Mouse (Mus musculus): ENCODE data around the gene Stra8.

The Stra8 gene

DNA sequence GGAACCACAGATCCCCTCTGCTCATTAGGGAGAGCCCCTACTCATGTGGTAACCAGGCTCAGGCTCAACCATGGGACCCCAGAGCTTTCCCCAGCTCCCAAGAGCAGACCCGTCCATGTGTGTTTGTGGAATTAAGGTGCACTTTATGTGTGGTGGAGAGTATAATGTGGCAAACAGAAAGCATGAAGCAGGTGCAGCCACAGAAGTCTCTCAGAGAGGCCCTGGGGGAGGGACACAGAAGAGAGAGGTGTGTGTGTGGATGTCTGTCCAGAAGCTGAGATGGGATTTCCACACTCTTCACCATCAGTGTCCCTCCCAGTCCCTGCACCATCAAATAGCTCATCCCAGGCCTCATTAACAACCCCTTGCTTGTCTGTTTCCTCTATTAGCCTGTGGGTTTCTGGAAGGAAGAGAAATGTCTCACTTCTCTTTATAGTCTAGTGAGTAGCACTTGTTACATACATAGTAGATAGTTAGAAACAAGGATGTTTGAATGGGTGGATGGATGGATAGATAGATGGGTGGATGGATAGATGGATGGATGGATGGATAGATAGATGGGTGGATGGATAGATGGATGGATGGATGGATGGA, 26.6 kb downstream of the Stra8 start:
- DNase-seq, result no peak

DNA sequence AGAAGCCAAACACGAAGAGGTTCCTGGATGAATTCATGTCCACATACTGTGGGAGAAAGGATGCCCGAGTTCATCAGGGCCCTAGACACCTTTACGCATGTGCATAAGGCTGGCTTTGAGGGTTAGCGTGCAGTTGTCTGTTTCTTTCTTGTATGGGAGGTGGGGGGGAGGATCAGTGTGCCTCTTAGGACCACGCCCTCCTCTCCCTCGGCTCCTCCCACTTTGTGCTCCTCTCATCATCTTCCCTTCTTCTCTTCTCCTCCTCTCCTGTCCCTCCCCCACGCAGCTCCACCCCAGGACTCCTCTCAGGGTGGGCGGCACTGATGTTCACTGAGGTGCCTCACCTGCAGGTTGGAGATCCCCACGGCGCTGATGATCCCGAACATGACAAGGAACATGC, 28.5 kb downstream of the Stra8 start:
- DNase-seq, result no peak

DNA sequence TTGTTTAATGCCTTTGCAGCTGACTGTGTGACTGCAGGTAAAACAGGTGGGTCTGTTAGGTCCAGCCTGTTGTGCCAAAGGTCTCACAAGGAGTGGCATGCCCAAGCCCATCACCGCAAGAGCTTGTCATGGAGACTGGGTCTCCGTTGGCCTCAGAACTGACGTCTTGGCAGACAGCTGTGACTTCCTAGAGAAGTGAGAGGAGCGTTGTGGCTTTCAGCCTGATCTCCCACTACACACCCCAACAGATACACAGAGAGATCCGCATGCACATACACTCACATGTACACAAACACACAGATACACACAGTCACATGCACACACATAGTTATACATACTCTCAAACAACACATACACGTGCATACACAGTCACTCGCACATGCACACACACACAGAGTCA, 31.6 kb downstream of the Stra8 start:
- no peak for DNase-seq

DNA sequence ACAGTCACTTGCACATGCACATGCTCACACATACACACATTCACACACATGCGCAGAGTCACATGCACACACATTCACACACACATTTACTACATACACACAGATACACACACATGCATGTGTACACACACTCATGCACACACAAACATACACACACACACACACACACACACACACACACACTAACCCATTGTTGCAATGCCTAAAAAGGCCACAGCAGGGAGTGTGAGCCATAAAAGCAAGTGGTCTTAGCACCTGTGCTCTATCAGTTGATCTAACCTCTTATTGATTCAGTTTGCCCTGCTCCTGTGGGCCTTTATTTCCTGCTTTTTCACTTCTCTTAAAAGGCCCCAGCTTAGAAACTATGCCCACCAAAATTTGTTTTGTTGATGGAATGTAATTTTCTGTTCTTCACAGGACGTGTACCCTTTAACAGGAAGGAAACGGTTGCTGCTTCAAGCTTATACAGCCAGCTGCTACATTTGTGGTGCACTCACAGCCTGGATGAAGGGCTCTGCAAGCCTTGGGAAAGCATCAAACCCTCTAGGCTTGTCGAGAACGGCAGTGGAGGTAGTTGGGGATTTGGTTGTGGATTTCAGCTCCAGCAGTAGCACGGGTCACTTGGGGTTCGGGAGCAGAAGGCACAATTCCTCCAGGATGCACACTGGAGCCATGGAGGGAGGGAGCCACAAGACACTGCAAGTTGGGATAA, 32.1 kb downstream of the Stra8 start:
- DNase-seq, result no peak

DNA sequence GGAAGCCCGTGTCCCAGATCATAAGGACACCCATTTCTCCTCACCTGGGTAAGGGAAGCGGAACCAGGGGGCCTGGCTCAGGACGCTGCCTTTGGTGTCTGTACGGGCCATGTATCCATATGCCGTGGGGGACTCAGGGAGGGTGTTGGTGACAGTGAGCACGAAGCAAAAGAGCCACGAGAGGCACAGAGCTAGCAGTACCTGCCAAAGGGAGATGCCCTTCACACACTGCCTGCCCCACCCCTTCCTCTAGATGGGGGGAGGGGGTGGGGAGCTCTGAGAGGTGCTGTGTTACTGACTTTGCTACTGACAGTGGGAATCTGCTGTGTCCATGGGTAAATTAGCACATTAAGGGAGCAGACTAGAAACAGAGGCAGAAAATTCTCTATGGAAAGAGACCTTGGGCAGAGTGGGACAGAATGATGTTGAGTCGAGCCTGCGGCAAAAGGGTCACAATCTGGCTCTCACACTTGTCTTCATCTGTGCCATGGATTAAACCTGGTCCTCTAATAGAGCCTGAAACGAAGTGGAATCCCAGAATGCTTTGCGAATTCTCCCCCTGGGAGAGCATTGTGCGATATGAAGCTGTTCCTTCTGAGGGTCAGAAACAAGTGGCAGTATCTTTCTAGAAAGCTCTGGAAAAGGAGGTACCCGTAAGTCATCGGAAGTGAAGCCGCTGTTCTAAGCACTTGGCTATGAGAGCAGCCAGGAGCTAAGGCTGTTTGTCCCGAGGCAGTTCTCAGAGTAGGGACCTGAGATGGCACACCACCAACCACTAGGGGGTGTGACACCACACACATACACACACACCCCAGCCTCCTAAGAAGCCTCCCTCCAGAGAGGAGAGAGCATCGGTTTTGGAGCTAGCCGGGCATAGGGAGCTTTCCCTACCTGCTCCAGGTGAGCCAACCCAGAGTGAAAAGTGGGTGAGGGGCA, 35.2 kb downstream of the Stra8 start:
- DNase-seq, result peak; percentile 39

DNA sequence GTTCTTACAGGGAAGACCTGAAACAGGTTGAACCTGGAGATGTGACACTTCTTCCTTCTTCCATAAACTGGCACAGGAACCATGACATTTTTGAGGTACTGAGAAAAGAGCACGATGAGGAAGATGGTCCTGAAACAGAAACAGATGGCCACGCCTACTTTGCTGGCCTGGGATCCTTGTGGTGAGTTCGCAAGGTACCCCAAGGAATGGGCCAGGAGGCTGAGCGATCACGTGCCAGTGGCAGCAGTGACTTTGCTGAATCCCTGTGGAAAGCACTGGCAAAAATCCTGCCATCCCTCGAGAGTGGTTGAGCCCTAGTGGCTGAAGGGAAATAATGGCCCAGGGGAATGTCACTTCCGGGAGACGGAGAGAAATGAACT, 35.9 kb downstream of the Stra8 start:
- no peak for DNase-seq

DNA sequence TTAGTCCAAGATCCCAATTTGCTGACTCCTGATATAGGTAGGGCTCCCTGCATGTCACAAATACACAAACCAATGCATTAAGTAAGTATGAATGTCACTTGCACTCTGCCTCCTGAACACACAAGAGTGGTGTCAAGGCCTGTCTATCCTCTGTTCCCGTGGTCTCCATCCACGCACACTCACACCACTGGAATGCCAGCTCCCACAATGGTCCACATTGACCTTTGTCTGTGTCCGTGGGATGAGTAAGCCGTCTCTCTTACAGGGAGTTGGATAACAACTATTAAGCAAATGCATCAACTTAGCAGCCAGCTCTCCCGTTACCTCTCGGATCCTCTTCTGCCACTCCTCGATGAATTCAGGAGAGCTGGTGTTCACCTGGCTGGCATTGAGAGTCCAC, 39.2 kb downstream of the Stra8 start:
- DNase-seq, result no peak

DNA sequence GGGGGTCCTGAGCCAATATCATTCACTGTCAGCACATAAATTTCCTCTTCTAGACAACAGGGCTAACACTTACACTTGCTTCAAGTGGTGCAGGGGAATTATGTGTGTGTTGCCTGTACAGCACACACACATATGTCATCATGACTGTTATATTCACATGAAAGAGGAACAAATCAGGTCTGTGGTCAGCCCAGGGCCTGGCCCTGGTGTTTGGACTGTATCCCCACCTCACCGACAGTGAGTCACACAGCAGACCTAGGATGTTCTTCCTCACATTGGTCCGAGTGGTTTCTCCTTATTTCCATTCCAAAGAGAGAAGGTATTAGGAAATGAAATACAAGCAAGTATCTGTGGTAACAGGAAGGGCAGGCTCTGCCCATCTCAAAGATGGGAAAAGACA, 44.6 kb downstream of the Stra8 start:
- DNase-seq, result no peak

DNA sequence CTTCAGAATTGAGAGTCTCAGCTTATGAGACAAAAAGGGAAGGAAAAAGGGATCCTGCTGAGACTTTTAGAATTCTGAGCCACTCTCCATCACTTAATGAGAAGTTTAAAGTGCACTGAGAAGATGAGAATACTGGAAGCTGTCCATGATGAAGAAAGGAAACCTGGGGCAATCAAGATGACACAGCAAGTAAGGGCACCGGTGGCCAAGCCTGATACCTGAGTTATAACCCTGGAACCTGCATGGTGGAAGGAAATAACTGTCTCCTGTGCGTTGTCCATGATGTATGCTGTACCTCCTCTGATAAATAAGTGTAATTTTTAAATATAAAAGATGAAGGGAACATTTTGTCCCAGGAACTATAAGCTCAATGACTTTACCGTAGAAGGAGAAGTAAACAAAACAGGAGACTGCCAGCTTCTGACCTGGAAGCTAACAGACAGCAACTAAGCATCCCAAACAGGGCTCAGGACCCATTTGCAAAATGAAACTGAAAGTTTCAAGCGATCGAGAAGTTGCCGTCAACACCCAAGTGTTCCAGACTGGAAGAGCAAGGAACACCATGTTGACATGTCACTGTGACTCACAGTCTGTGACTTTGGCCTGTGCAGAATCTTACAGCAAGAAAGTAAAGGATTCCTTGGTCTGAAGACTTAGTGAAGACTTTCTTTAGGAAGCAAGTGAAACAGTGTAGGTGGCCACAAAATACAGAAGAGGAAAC, 46.0 kb downstream of the Stra8 start:
- no peak for DNase-seq

DNA sequence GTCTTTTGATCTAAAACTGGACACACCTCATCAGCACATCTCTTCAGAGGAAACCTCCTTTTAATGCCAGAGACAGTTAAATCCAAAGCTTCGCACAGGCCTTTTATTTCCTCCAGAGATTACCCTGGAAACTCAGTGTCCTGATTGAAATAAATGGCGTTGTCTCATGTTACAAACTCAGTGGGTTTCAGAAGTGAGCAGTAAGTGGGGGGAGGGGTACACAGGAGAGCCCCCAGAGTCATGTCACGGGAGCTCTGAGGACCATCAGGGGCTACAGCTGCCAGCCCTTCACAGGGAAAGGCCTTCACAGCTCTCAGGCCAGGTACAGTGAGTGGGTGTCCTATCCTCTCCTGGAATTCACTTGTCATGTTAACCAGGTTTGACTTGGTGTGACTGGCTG, 51.2 kb downstream of the Stra8 start:
- DNase-seq, result no peak

DNA sequence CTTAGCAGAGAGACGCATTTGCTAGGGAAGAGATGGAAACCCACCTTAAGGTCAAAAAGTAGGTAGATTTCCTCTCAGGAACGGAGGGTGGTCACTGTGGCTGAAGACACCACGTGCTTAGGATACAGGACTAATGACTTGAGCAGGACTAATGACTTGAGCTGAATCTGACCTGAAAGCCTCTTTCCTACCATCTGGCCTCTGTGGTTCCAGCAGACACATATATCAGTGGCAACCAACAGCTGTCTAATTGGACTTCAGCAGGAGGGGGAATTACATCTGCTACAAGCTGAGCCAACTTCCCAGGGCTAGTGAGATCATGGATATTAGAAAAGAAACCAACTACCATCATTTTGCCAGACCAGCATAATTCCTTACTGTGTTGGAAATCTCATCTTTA, 59.3 kb downstream of the Stra8 start:
- DNase-seq, result no peak

DNA sequence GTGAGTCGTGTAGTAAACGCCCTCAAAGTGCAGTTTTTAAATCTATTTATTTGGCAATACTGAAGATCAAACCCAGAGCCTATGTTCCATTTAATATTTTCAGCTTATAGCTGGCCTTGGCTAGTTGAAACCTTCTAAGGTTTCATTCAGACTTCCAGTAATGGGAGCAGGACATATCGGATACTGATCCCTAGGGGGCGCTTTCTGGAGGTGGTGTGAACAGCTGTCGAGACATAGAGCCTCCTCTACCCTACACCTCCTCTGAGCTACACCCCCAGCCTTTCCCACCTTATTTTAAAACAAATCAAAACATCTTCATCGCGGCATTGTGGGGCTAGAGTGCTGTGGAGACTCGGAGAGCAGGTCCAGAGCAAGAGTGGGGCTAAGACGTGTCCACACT, 60.7 kb downstream of the Stra8 start:
- DNase-seq, result no peak

DNA sequence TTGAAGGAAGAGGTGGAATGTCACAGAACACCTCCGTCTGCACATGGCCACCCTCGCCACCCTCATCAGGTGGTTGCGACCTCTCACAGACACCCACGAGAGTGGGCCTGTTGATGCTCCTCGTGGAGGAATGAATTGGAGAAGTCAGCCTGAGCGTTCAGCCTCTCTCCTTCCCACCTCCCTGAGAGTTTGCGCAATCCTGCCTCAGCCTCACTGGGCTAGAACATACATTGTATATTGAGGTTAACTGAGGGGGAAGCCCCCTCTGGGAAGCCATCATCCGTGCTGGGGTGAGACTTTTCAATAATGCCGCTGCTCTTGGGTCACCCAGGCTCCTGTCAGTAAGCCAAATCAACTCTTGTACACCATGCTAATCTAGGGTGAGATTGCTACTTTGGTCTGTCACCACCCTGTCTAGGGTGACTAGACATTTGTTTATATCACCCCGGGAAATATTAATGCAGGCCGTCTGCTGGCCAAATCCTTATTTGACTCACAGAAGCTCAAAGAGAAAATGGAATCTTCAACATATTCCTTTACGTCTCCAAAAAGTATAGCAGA, 67.2 kb downstream of the Stra8 start:
- no peak for DNase-seq

DNA sequence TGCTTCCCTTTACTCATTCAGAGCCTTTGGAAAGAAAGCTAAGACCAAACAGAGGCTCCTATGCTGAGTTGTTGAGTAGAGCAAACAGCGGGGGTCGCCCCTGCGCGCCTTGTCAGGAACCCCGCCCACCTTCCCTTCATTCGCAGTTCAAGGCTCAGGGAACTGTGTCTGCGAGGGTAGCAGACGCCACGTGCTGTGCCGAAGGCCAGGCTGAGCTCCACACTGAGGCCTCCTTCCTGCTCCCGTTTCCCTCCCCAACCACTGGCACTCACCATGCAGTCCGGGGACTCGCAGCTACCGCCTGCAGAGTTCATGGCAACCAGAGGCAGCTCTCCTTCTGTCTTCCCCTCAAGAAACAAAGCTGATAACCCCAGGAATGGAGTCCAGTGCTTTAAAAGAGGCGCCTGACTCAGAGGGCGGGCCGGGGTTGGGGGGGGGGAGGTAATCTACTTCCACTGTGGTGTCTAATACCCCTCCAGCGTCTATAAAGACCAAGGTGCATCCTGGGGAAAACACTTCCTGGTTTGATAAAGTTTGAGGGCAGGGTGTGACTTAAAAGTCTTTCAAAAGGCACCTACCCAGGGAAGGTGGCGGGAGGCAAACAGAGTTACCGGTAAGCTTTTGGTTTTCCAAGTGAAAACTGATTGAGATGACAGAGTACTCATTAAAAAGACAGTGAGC, 68.3 kb downstream of the Stra8 start, which contains the start of gene Slc23a4:
TSS of gene Slc23a4 (minus strand) at position 324 of the 681 bp plus-strand sequence.
- no peak for DNase-seq
